Mouse (Mus musculus): ENCODE results near the gene Swi5.
A peak's percentile ranks its signal among the peaks of the same experiment; 100 is the strongest.

Gene Swi5

GRCm38 (mm10) chr2:32287923-32288367 lies at the start of gene Swi5:
TSS of gene Swi5 (minus strand) at chr2:32288075.
- peak; percentile 99 for DNase-seq (ENCODE audit: low read depth)

GRCm38 (mm10) chr2:32335888-32336287 lies 48.0 kb upstream of the Swi5 start:
- no peak for DNase-seq (ENCODE audit: low read depth)

GRCm38 (mm10) chr2:32332159-32332558 lies 44.3 kb upstream of the Swi5 start:
- DNase-seq (ENCODE audit: low read depth): no peak

- DNase-seq (ENCODE audit: low read depth): no peak
These were observed 41.7 kb upstream of the Swi5 start for GRCm38 (mm10) chr2:32329531-32329930.

- DNase-seq (ENCODE audit: low read depth): no peak
These were observed 41.1 kb upstream of the Swi5 start for GRCm38 (mm10) chr2:32328911-32329460.

GRCm38 (mm10) chr2:32327200-32327599 lies 39.3 kb upstream of the Swi5 start:
- DNase-seq (ENCODE audit: low read depth): no peak

- DNase-seq (ENCODE audit: low read depth): peak; percentile 59
These were observed 37.5 kb upstream of the Swi5 start for GRCm38 (mm10) chr2:32325342-32325741.

- DNase-seq (ENCODE audit: low read depth): no peak
These were observed 36.4 kb upstream of the Swi5 start for GRCm38 (mm10) chr2:32324322-32324721.

- DNase-seq (ENCODE audit: low read depth): no peak
These were observed 35.2 kb upstream of the Swi5 start for GRCm38 (mm10) chr2:32322754-32323741.

- DNase-seq (ENCODE audit: low read depth): no peak
These were observed 33.9 kb upstream of the Swi5 start for GRCm38 (mm10) chr2:32321591-32322298.

- DNase-seq (ENCODE audit: low read depth): no peak
These were observed 32.8 kb upstream of the Swi5 start for GRCm38 (mm10) chr2:32320721-32321120.

GRCm38 (mm10) chr2:32319586-32320580 lies 32.0 kb upstream of the Swi5 start:
- DNase-seq (ENCODE audit: low read depth): no peak

GRCm38 (mm10) chr2:32318709-32319585 lies 31.1 kb upstream of the Swi5 start:
- no peak for DNase-seq (ENCODE audit: low read depth)

- peak; percentile 84 for DNase-seq (ENCODE audit: low read depth)
These were observed 30.0 kb upstream of the Swi5 start for GRCm38 (mm10) chr2:32317791-32318417.

- peak; percentile 65 for DNase-seq (ENCODE audit: low read depth)
These were observed 29.2 kb upstream of the Swi5 start for GRCm38 (mm10) chr2:32316887-32317656.

GRCm38 (mm10) chr2:32315751-32316150 lies 27.9 kb upstream of the Swi5 start:
- peak; percentile 51 for DNase-seq (ENCODE audit: low read depth)

GRCm38 (mm10) chr2:32314831-32315230 lies 27.0 kb upstream of the Swi5 start:
- DNase-seq (ENCODE audit: low read depth): no peak

- DNase-seq (ENCODE audit: low read depth): no peak
These were observed 24.6 kb upstream of the Swi5 start for GRCm38 (mm10) chr2:32312318-32312964.

All from fibroblast of lung, adult 2 months (primary cell).